Mouse (Mus musculus) lung, embryonic 15.5 days (tissue): ENCODE measurements around the gene Pcdh15. TPM values are rescaled to one million over a fixed set of nuclear protein-coding genes. Genes with fewer than 3 reads are reported as not detected.
A peak's percentile ranks its signal among the peaks of the same experiment; 100 is the strongest.

Experiments
- ATAC-seq: fragments of 200-750 bp; cut with Nextera tagmentation; 2 replicates; pipeline ENCODE4 v1.8.0; 2017; ENCODE audit warnings: moderate number of reproducible peaks, borderline replicate concordance; ENCODE audit not compliant: low FRiP score, low TSS enrichment; ENCODE audit errors: extremely low read depth
- H3K27ac ChIP-seq: fragments of 300-500 bp; sonication (generic); 2 replicates; pipeline ENCODE4 v1.5.1; 2015; ENCODE audit warnings: moderate library complexity, mild to moderate bottlenecking, inconsistent platforms
- H3K27me3 ChIP-seq: fragments of 300-500 bp; sonication (generic); 2 replicates; pipeline ENCODE4 v1.6.1; 2015; ENCODE audit warnings: inconsistent platforms
- H3K36me3 ChIP-seq: fragments of 300-500 bp; sonication (generic); 2 replicates; pipeline ENCODE4 v1.6.1; 2015; ENCODE audit warnings: inconsistent platforms
- H3K4me1 ChIP-seq: fragments of 300-500 bp; sonication (generic); 2 replicates; pipeline ENCODE4 v1.6.1; 2015; ENCODE audit warnings: inconsistent platforms
- H3K4me2 ChIP-seq: fragments of 300-500 bp; sonication (generic); 2 replicates; pipeline ENCODE4 v1.6.1; 2015; ENCODE audit warnings: inconsistent platforms, mild to moderate bottlenecking, moderate library complexity
- H3K4me3 ChIP-seq: fragments of 300-500 bp; sonication (generic); 2 replicates; pipeline ENCODE4 v1.5.1; 2015; ENCODE audit warnings: mild to moderate bottlenecking, inconsistent platforms
- H3K9ac ChIP-seq: fragments of 300-500 bp; sonication (generic); 2 replicates; pipeline ENCODE4 v1.6.1; 2015; ENCODE audit warnings: inconsistent platforms
- H3K9me3 ChIP-seq: fragments of 300-500 bp; sonication (generic); 2 replicates; pipeline ENCODE4 v1.6.1; 2016; ENCODE audit warnings: inconsistent platforms
- WGBS: fragments of 180-500 bp; shearing (Covaris S2); methylation state at CpG from one replicate; pipeline ENCODE4 v1.1.7; 2015; 5-methylcytosine and 5-hydroxymethylcytosine counted together
- polyA plus RNA-seq: library from polyadenylated mRNA; unstranded; fragments of >200 nt; fragmentation: Nextera tagmentation; extraction: Ambion mirVana; gene quantifications from 2 replicates; pipeline ENCODE4 v1.2.1, GENCODE M21; 2015

Gene Pcdh15
- polyA plus RNA-seq, 1 experiment from 2014 or later, result 0.29 TPM

GRCm38 (mm10) chr10:74257716-74258446, 1158.7 kb downstream of the Pcdh15 start:
- 76% methylated on average over 15 of the region's 15 CpGs for WGBS
- no peak for ATAC-seq
- Histone ChIP-seq H3K4me1 (no peaks in the 10 kb centered on the region), H3K4me2 (no peak overlapping the region), H3K27ac (no peak overlapping the region), H3K9me3 (no peaks in the 10 kb centered on the region), H3K36me3 (no peaks in the 10 kb centered on the region), H3K27me3 (no peaks in the 10 kb centered on the region), H3K4me3 (no peak overlapping the region), H3K9ac (no peak overlapping the region)

- Histone ChIP-seq H3K4me3 (no peak overlapping the region), H3K36me3 (no peaks in the 10 kb centered on the region), H3K9ac (no peak overlapping the region), H3K4me2 (no peak overlapping the region), H3K9me3 (no peaks in the 10 kb centered on the region), H3K27ac (no peak overlapping the region), H3K4me1 (no peaks in the 10 kb centered on the region), H3K27me3 (no peaks in the 10 kb centered on the region)
- ATAC-seq, result no peak
Observed at GRCm38 (mm10) chr10:74258639-74259038, 1159.5 kb downstream of the Pcdh15 start.

GRCm38 (mm10) chr10:74269637-74270269, 1170.6 kb downstream of the Pcdh15 start:
- no peak for ATAC-seq
- Histone ChIP-seq H3K36me3 (no peaks in the 10 kb centered on the region), H3K4me1 (no peaks in the 10 kb centered on the region), H3K4me3 (no peak overlapping the region), H3K4me2 (no peak overlapping the region), H3K27me3 (no peaks in the 10 kb centered on the region), H3K9me3 (no peaks in the 10 kb centered on the region), H3K27ac (no peak overlapping the region), H3K9ac (no peak overlapping the region)
- 37% methylated on average over 6 of the region's 6 CpGs for WGBS

GRCm38 (mm10) chr10:74270894-74271293, 1171.8 kb downstream of the Pcdh15 start:
- H3K9ac ChIP-seq, result no peak overlapping the region
- no peak overlapping the region for H3K4me3 ChIP-seq
- no peaks in the 10 kb centered on the region for H3K4me1 ChIP-seq
- ATAC-seq, result no peak
- 66% methylated on average over 5 of the region's 5 CpGs for WGBS
- no peaks in the 10 kb centered on the region for H3K9me3 ChIP-seq
- no peaks in the 10 kb centered on the region for H3K27me3 ChIP-seq
- no peak overlapping the region for H3K27ac ChIP-seq
- H3K36me3 ChIP-seq, result no peaks in the 10 kb centered on the region
- H3K4me2 ChIP-seq, result no peak overlapping the region

GRCm38 (mm10) chr10:74304120-74304519, 1205.0 kb downstream of the Pcdh15 start:
- H3K27me3 ChIP-seq, result no peaks in the 10 kb centered on the region
- no peak for ATAC-seq
- no peaks in the 10 kb centered on the region for H3K9me3 ChIP-seq
- 65% methylated on average over 2 of the region's 2 CpGs for WGBS
- H3K9ac ChIP-seq, result no peak overlapping the region
- no peaks in the 10 kb centered on the region for H3K36me3 ChIP-seq
- H3K27ac ChIP-seq, result no peak overlapping the region
- no peaks in the 10 kb centered on the region for H3K4me1 ChIP-seq
- H3K4me2 ChIP-seq, result no peak overlapping the region
- H3K4me3 ChIP-seq, result no peak overlapping the region

GRCm38 (mm10) chr10:74305439-74306158, 1206.5 kb downstream of the Pcdh15 start:
- Histone ChIP-seq H3K27me3 (no peaks in the 10 kb centered on the region), H3K27ac (peak overlapping the region; percentile 57), H3K4me3 (no peak overlapping the region), H3K36me3 (no peaks in the 10 kb centered on the region), H3K4me2 (no peak overlapping the region), H3K9me3 (no peaks in the 10 kb centered on the region), H3K4me1 (no peaks in the 10 kb centered on the region), H3K9ac (no peak overlapping the region)
- ATAC-seq, result peak; percentile 67; the same call in 1 of the 2 replicates
- 34% methylated on average over 5 of the region's 5 CpGs for WGBS

GRCm38 (mm10) chr10:74307035-74307434, 1207.9 kb downstream of the Pcdh15 start:
- H3K27ac ChIP-seq, result no peak overlapping the region
- no peak for ATAC-seq
- 64% methylated on average over 3 of the region's 3 CpGs for WGBS

GRCm38 (mm10) chr10:74316091-74316490, 1216.9 kb downstream of the Pcdh15 start:
- no peak overlapping the region for H3K9ac ChIP-seq
- 75% methylated on average over 2 of the region's 2 CpGs for WGBS
- no peak overlapping the region for H3K27ac ChIP-seq
- H3K36me3 ChIP-seq, result no peaks in the 10 kb centered on the region
- H3K4me1 ChIP-seq, result no peaks in the 10 kb centered on the region
- H3K4me3 ChIP-seq, result no peak overlapping the region
- H3K4me2 ChIP-seq, result no peak overlapping the region
- no peak for ATAC-seq
- H3K27me3 ChIP-seq, result no peaks in the 10 kb centered on the region
- H3K9me3 ChIP-seq, result no peaks in the 10 kb centered on the region

More at GRCm38 (mm10) chr10:74307035-74307434, 1207.9 kb downstream of the Pcdh15 start:
- Histone ChIP-seq H3K4me3 (no peak overlapping the region), H3K9me3 (no peaks in the 10 kb centered on the region), H3K4me1 (no peaks in the 10 kb centered on the region), H3K27me3 (no peaks in the 10 kb centered on the region), H3K9ac (no peak overlapping the region), H3K4me2 (no peak overlapping the region), H3K36me3 (no peaks in the 10 kb centered on the region)

GRCm38 (mm10) chr10:74335412-74335811, 1236.3 kb downstream of the Pcdh15 start:
- WGBS, result 89% methylated on average over 7 of the region's 7 CpGs
- H3K36me3 ChIP-seq, result no peaks in the 10 kb centered on the region
- no peak for ATAC-seq
- no peak overlapping the region for H3K9ac ChIP-seq
- no peaks in the 10 kb centered on the region for H3K4me1 ChIP-seq
- no peaks in the 10 kb centered on the region for H3K9me3 ChIP-seq
- H3K4me2 ChIP-seq, result no peak overlapping the region
- H3K27ac ChIP-seq, result no peak overlapping the region
- no peaks in the 10 kb centered on the region for H3K27me3 ChIP-seq
- H3K4me3 ChIP-seq, result no peak overlapping the region

- no peak for ATAC-seq
- no peaks in the 10 kb centered on the region for H3K4me1 ChIP-seq
- whole genome bisulfite sequencing, result 70% methylated on average over 3 of the region's 3 CpGs
Observed at GRCm38 (mm10) chr10:74339247-74340160, 1240.4 kb downstream of the Pcdh15 start.

GRCm38 (mm10) chr10:74359526-74359925, 1260.4 kb downstream of the Pcdh15 start:
- no peak overlapping the region for H3K27ac ChIP-seq
- ATAC-seq, result no peak
- H3K9ac ChIP-seq, result no peak overlapping the region
- 63% methylated on average over 5 of the region's 5 CpGs for WGBS
- H3K4me3 ChIP-seq, result no peak overlapping the region
- H3K27me3 ChIP-seq, result no peaks in the 10 kb centered on the region
- H3K4me2 ChIP-seq, result no peak overlapping the region
- H3K9me3 ChIP-seq, result no peaks in the 10 kb centered on the region
- H3K4me1 ChIP-seq, result no peaks in the 10 kb centered on the region
- H3K36me3 ChIP-seq, result no peaks in the 10 kb centered on the region

More at GRCm38 (mm10) chr10:74339247-74340160, 1240.4 kb downstream of the Pcdh15 start:
- H3K9ac ChIP-seq, result no peak overlapping the region
- H3K27me3 ChIP-seq, result no peaks in the 10 kb centered on the region
- H3K27ac ChIP-seq, result no peak overlapping the region
- no peak overlapping the region for H3K4me2 ChIP-seq
- no peaks in the 10 kb centered on the region for H3K9me3 ChIP-seq
- H3K4me3 ChIP-seq, result no peak overlapping the region
- H3K36me3 ChIP-seq, result no peaks in the 10 kb centered on the region
